In genomic region chr19:37486801-37487200, GRCm38 (mm10) we compare ENCODE assay signal across 10 mouse cellular contexts.
"Had no signal": no experiment of that assay in that cellular context is flagged by ENCODE, and none has a peak within 500 bp of the region (broad histone marks: within the 10 kb centered on the region; RNA-seq: fewer than 3 reads in every experiment).

No protein-coding gene starts in this region.

- DNase-seq: cerebellum, postnatal 36 days; embryo, embryonic 11 days; forebrain, postnatal 0 days; gastrocnemius, adult 2 months; gastrocnemius, postnatal 10 days; gastrocnemius, postnatal 14 days; gastrocnemius, postnatal 25 days; gastrocnemius, postnatal 36 days; heart, adult 18-20 months; heart, adult 2 months had no signal
